Comparison of ENCODE assay signal across 8 mouse cellular contexts in genomic region chr2:180250930-180251611, GRCm38 (mm10). TPM values are rescaled to one million over a fixed set of nuclear protein-coding genes. Genes with fewer than 3 reads are reported as not detected.
DNase-seq lines count a peak whose midpoint lies in the region; ATAC-seq and TF ChIP-seq lines count a peak whose summit lies in the region.

No protein-coding gene starts in this region.

- ATAC-seq in forebrain, embryonic 14.5 days = peak; percentile 93
- ATAC-seq in lung, embryonic 16.5 days (ENCODE audit: low read depth) = peak; percentile 89

- H3K4me1 ChIP-seq in forebrain, embryonic 14.5 days (ENCODE audit: control insufficient read depth, insufficient read depth, low read length) = no peaks in the 10 kb centered on the region; the same call in 1 of the 2 replicates
- H3K4me1 ChIP-seq in lung, embryonic 16.5 days (replicated peaks; ENCODE audit: control insufficient read depth, insufficient read depth, low read length) = peaks cover 4% of the 10 kb centered on the region; the same call in 1 of the 2 replicates

- intact Hi-C loops in heart, postnatal 36 days (cut with DNase I) = loop anchor here (1.0 to 5.0 kb wide), 5 partner anchors 22 to 334 kb away; partner anchors contain the start of gene Adrm1

- H3K4me2 ChIP-seq in forebrain, embryonic 14.5 days (ENCODE audit: low read length) = no peak overlapping the region
- H3K4me2 ChIP-seq in lung, embryonic 16.5 days (ENCODE audit: low read depth, low read length) = no peak overlapping the region

- DNase-seq in MN1 (ENCODE audit: low spot score) = peak; percentile 91
- DNase-seq in cerebellum, adult 11 months = peak; percentile 76
- DNase-seq in forebrain, embryonic 14.5 days (ENCODE audit: low spot score) = peak; percentile 94
- peak; percentile 83 to 86 for DNase-seq in heart, postnatal 36 days
- peak; percentile 87 for DNase-seq in layer of hippocampus, adult 2 months (ENCODE audit: low spot score in 2 of 2)
- peak; percentile 79 for DNase-seq in ovary, postnatal 14 days (ENCODE audit: low spot score)
- peak; percentile 83 for DNase-seq in thymus, postnatal 14 days

- H3K4me3 ChIP-seq in forebrain, embryonic 14.5 days (ENCODE audit: low read depth, low read length) = no peak overlapping the region
- H3K4me3 ChIP-seq in layer of hippocampus, adult 2 months = no peak overlapping the region
- H3K4me3 ChIP-seq in lung, embryonic 16.5 days (ENCODE audit: low read length) = no peak overlapping the region

- no peaks in the 10 kb centered on the region for H3K36me3 ChIP-seq in forebrain, embryonic 14.5 days (ENCODE audit: control insufficient read depth, insufficient read depth, low read length)
- no peaks in the 10 kb centered on the region for H3K36me3 ChIP-seq in lung, embryonic 16.5 days (ENCODE audit: control insufficient read depth, insufficient read depth, low read length)

- peak; percentile 99 for TF ChIP-seq CTCF in layer of hippocampus, adult 2 months (conservative IDR thresholded peaks at IDR 0.05)

- 31% methylated on average over 11 of the region's 11 CpGs for WGBS in forebrain, embryonic 14.5 days
- WGBS in lung, embryonic 16.5 days = 23% methylated on average over 11 of the region's 11 CpGs

- H3K9me3 ChIP-seq in forebrain, embryonic 14.5 days (replicated peaks; ENCODE audit: control insufficient read depth, low read length) = no peaks in the 10 kb centered on the region
- no peaks in the 10 kb centered on the region for H3K9me3 ChIP-seq in lung, embryonic 16.5 days (ENCODE audit: control insufficient read depth, low read length)

- H3K27me3 ChIP-seq in forebrain, embryonic 14.5 days (replicated peaks; ENCODE audit: control insufficient read depth, insufficient read depth, low read length) = no peaks in the 10 kb centered on the region
- no peaks in the 10 kb centered on the region for H3K27me3 ChIP-seq in lung, embryonic 16.5 days (ENCODE audit: control insufficient read depth, insufficient read depth, low read depth, low read length)

- H3K27ac ChIP-seq in forebrain, embryonic 14.5 days (ENCODE audit: low read depth, low read length) = no peak overlapping the region
- 0 out of 2 replicates have a peak overlapping the region, but pooled peaks have one; percentile 32 for H3K27ac ChIP-seq in layer of hippocampus, adult 2 months
- H3K27ac ChIP-seq in lung, embryonic 16.5 days (ENCODE audit: low read length) = no peak overlapping the region

- no peak overlapping the region; the same call in 1 of the 2 replicates for H3K9ac ChIP-seq in forebrain, embryonic 14.5 days (ENCODE audit: low read length)
- H3K9ac ChIP-seq in lung, embryonic 16.5 days (ENCODE audit: low read length) = peak overlapping the region; percentile 32; the same call in 1 of the 2 replicates

RNA-seq across cellular contexts. Expression of gene Rps21, which starts 6.1 kb away (rescaled TPM):
- 376 and 523 TPM in 2 replicates for polyA plus RNA-seq in forebrain, embryonic 14.5 days (2014; fragmentation: Nextera tagmentation; extraction: Ambion mirVana)
- total RNA-seq in heart, postnatal 36 days (2021) = 100 to 1,000 TPM; 500 to 574 TPM
- total RNA-seq in layer of hippocampus, adult 2 months (2021) = 100 to 1,000 TPM; 713 to 738 TPM
- 455 and 526 TPM in 2 replicates for polyA plus RNA-seq in lung, embryonic 16.5 days (2015; fragmentation: Nextera tagmentation; extraction: Ambion mirVana)

RNA-seq across cellular contexts. Expression of gene Cables2, which starts 22.2 kb away (rescaled TPM):
- 14.5 and 15.0 TPM in 2 replicates for polyA plus RNA-seq in forebrain, embryonic 14.5 days (2014; fragmentation: Nextera tagmentation; extraction: Ambion mirVana)
- total RNA-seq in heart, postnatal 36 days (2021) = 10 to 100 TPM; 11.2 to 13.5 TPM
- 10 to 100 TPM; 31.6 to 37.5 TPM for total RNA-seq in layer of hippocampus, adult 2 months (2021)
- 6.3 and 8.4 TPM in 2 replicates for polyA plus RNA-seq in lung, embryonic 16.5 days (2015; fragmentation: Nextera tagmentation; extraction: Ambion mirVana)

RNA-seq across cellular contexts. Expression of gene Lama5, which starts 25.4 kb away (rescaled TPM):
- polyA plus RNA-seq in forebrain, embryonic 14.5 days (2014; fragmentation: Nextera tagmentation; extraction: Ambion mirVana) = 2.7 and 3.5 TPM in 2 replicates
- total RNA-seq in heart, postnatal 36 days (2021) = 10 to 100 TPM; 70.7 to 76.3 TPM
- total RNA-seq in layer of hippocampus, adult 2 months (2021) = 1 to 10 TPM; 6.9 to 8.9 TPM
- 102 and 112 TPM in 2 replicates for polyA plus RNA-seq in lung, embryonic 16.5 days (2015; fragmentation: Nextera tagmentation; extraction: Ambion mirVana)

RNA-seq across cellular contexts. Expression of gene Rbbp8nl, which starts 38.6 kb away (rescaled TPM):
- not detected in 2 replicates for polyA plus RNA-seq in forebrain, embryonic 14.5 days (2014; fragmentation: Nextera tagmentation; extraction: Ambion mirVana)
- total RNA-seq in heart, postnatal 36 days (2021) = not detected
- not detected for total RNA-seq in layer of hippocampus, adult 2 months (2021)
- 2.7 and 2.8 TPM in 2 replicates for polyA plus RNA-seq in lung, embryonic 16.5 days (2015; fragmentation: Nextera tagmentation; extraction: Ambion mirVana)

Comparison
In these comparisons a context has a peak if more than half of its experiments do, and no peak if none do; other contexts are left out.
1. RNA of gene Lama5, which starts 25.4 kb away (total RNA-seq): 70.7 to 76.3 TPM in heart, postnatal 36 days; 6.9 to 8.9 TPM in layer of hippocampus, adult 2 months; every median in the first group is over 4 times any median in the second.
2. Peak in every context shown above with its lines, with median percentiles within 50 percentile points of each other: DNase-seq.